Mouse (Mus musculus): ENCODE results near the gene Xpnpep3. TPM values are rescaled to one million over a fixed set of nuclear protein-coding genes. Genes with fewer than 3 reads are reported as not detected.
"Not testable (repeated sequence)": the region's sequence is repeated elsewhere in the genome, so short reads cannot be mapped to it uniquely, and the experiment has no call there.

Gene Xpnpep3
- polyA plus RNA-seq, 1 experiment, result 14.9 TPM

DNA sequence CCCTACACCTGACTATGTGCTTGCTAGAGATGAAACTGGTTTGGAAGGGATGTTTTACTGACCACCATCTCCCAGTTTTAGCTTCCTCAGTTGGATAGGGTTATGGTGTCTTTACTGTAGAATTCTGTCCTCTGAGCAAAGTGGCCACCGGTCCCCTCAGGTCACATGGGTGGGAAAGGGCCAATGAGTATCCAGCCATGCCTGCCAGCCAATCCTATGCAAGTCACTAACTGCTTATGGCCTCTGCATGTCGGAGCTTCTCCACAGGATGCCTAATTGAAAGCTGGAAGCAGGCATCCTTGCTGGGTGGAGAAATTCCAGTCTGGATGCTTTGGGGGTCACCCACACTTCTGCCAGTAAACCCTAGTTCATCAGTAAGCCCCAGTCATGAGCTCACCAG, 76.7 kb downstream of the Xpnpep3 start:
- no peaks in the 10 kb centered on the region for H3K27me3 ChIP-seq (ENCODE audit: control insufficient read depth, insufficient read depth, low read length)
- no peak for TF ChIP-seq POLR2A (IDR thresholded peaks at IDR 0.05; ENCODE audit: control insufficient read depth, low read depth, low read length)
- TF ChIP-seq CTCF (IDR thresholded peaks at IDR 0.05; ENCODE audit: control insufficient read depth, insufficient read depth, insufficient replicate concordance, low read depth, low read length), result no peak
- H3K27ac ChIP-seq (ENCODE audit: control insufficient read depth, insufficient read depth, low read depth, low read length), result no peak overlapping the region
- H3K36me3 ChIP-seq (ENCODE audit: control insufficient read depth, insufficient read depth, low read length), result no peaks in the 10 kb centered on the region
- peaks cover 12% of the 10 kb centered on the region for H3K4me1 ChIP-seq (ENCODE audit: control insufficient read depth, insufficient read depth, low read length)
- H3K4me3 ChIP-seq (ENCODE audit: control insufficient read depth, low read depth, low read length), result no peak overlapping the region

DNA sequence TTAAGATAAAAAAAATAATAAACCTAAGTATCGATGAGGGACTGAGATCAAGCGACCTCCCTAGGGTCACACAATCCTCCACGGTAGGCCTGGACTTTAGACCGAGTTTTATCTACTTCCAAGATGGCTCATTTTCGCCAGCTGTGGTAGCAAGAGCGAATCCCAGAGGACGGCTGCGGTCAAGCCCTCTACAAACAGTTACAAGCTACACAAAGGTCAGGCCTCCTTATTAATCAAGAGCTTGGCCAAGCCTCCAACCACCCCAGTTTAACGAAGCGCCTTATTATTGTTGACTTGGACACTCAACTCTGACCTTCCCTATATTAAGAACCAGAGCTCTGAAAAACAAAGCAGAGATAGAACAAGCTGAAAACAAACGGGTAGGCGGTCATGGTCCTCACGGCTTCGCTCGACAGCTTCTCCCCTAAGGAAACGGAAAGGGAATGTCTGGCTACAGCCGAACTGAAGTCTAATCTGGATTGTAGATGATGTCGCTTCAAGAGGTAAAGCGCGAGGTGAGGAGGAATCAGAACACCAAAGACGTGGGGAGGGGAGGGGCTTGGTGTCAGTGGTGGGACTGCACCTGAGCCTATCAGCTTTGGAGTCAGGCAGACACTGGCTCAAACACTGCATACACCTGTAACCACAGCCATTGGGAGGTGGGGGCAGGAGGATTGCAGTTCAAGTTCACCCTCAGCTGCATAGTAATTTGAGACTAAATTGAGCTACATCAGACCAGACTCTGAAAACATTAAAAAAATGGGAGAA, 79.7 kb downstream of the Xpnpep3 start:
- H3K4me1 ChIP-seq (ENCODE audit: control insufficient read depth, insufficient read depth, low read length), result peaks cover 12% of the 10 kb centered on the region
- H3K36me3 ChIP-seq (ENCODE audit: control insufficient read depth, insufficient read depth, low read length), result no peaks in the 10 kb centered on the region
- TF ChIP-seq POLR2A (IDR thresholded peaks at IDR 0.05; ENCODE audit: control insufficient read depth, low read depth, low read length) (no peak), CTCF (IDR thresholded peaks at IDR 0.05; ENCODE audit: control insufficient read depth, insufficient read depth, insufficient replicate concordance, low read depth, low read length) (no peak)
- H3K27ac ChIP-seq (ENCODE audit: control insufficient read depth, insufficient read depth, low read depth, low read length), result no peak overlapping the region
- peak overlapping the region; percentile 2 for H3K4me3 ChIP-seq (ENCODE audit: control insufficient read depth, low read depth, low read length)
- H3K27me3 ChIP-seq (ENCODE audit: control insufficient read depth, insufficient read depth, low read length), result no peaks in the 10 kb centered on the region

DNA sequence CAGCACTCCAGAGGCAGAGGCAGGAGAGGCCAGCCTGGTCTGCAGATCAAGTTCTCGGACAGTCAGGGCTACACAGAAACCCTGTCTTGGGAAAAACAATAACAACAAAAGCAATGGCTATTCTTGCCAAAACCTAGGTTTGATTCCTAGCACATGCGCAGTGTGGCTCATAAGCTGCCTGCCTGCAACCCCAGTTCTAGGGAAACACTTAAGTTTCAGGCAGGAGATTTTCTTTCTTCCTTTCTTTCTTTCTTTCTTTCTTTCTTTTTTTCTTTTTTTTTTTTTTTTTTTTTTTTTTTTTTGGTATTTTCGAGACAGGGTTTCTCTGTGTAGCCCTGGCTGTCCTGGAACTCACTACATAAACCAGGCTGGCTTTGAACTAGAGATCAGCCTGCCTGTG, 80.3 kb downstream of the Xpnpep3 start:
- H3K4me3 ChIP-seq (ENCODE audit: control insufficient read depth, low read depth, low read length); H3K36me3 ChIP-seq (ENCODE audit: control insufficient read depth, insufficient read depth, low read length); H3K27me3 ChIP-seq (ENCODE audit: control insufficient read depth, insufficient read depth, low read length); H3K27ac ChIP-seq (ENCODE audit: control insufficient read depth, insufficient read depth, low read depth, low read length): not testable (repeated sequence)
- H3K4me1 ChIP-seq (ENCODE audit: control insufficient read depth, insufficient read depth, low read length), result peaks cover 12% of the 10 kb centered on the region

DNA sequence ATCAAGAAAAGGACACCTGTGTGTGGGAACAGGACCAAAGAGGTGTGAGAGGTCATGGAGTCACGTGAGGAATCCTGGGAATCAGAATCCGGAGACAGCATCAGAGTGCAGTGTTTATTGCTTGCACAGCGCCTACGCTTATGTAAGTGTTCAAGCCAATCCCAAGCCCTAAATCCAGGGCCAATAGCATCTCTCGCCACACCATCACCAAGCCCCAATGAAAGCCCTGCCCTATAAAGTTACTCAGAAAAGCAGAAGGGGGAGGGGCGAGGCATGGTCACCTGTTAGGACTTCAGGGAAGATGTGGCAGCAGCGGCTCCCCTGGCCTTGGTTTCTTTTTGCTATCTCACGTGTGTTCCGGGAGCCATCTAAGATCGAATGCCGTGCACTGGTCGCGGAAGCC, 81.0 kb downstream of the Xpnpep3 start:
- TF ChIP-seq POLR2A (IDR thresholded peaks at IDR 0.05; ENCODE audit: control insufficient read depth, low read depth, low read length) (no peak), CTCF (IDR thresholded peaks at IDR 0.05; ENCODE audit: control insufficient read depth, insufficient read depth, insufficient replicate concordance, low read depth, low read length) (no peak)
- Histone ChIP-seq H3K4me1 (ENCODE audit: control insufficient read depth, insufficient read depth, low read length) (peaks cover 12% of the 10 kb centered on the region), H3K27me3 (ENCODE audit: control insufficient read depth, insufficient read depth, low read length) (no peaks in the 10 kb centered on the region), H3K36me3 (ENCODE audit: control insufficient read depth, insufficient read depth, low read length) (no peaks in the 10 kb centered on the region), H3K27ac (ENCODE audit: control insufficient read depth, insufficient read depth, low read depth, low read length) (no peak overlapping the region), H3K4me3 (ENCODE audit: control insufficient read depth, low read depth, low read length) (peak overlapping the region; percentile 59)

DNA sequence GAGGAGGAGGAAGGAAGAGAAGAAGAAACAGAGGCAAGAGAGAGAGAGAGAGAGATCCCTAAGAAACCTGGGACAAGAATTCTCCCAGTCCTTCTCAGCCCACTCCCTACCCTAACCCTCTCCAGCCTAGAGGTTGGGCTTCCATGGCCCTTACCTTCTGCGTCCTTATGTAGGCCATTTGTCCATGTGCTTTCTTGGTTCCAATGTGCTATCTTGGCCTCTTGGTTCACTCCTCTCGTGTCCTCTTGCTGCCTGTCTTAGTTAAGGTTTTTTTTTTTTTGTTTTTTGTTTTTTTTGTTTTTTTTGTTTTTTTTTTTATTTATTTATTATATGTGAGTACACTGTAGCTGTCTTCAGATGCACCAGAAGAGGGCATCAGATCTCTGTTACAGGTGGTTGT, 83.0 kb downstream of the Xpnpep3 start:
- H3K4me1 ChIP-seq (ENCODE audit: control insufficient read depth, insufficient read depth, low read length), result peaks cover 9% of the 10 kb centered on the region

DNA sequence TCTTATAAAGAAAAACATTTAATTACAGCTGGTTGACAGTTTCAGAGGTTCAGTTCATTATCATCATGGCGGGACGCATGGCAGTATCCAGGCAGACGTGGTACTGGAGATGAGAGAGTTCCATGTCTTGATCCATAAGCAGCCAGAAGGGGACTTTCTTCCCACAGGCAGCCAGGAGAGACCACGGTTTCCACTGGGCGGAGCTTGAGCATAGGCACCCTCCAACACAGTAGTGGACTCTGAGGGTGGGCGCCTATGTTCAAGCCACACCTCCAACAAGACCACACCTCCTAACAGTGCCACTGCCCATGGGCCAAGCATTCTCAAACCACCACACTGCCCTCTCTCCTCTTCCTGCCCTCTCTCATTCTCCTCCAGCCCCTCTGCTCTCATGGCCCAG, 83.8 kb downstream of the Xpnpep3 start:
- Histone ChIP-seq H3K4me1 (ENCODE audit: control insufficient read depth, insufficient read depth, low read length) (peaks cover 9% of the 10 kb centered on the region), H3K4me3 (ENCODE audit: control insufficient read depth, low read depth, low read length) (no peak overlapping the region), H3K27me3 (ENCODE audit: control insufficient read depth, insufficient read depth, low read length) (no peaks in the 10 kb centered on the region), H3K36me3 (ENCODE audit: control insufficient read depth, insufficient read depth, low read length) (no peaks in the 10 kb centered on the region), H3K27ac (ENCODE audit: control insufficient read depth, insufficient read depth, low read depth, low read length) (no peak overlapping the region)
- no peak for TF ChIP-seq CTCF (IDR thresholded peaks at IDR 0.05; ENCODE audit: control insufficient read depth, insufficient read depth, insufficient replicate concordance, low read depth, low read length)
- TF ChIP-seq POLR2A (IDR thresholded peaks at IDR 0.05; ENCODE audit: control insufficient read depth, low read depth, low read length), result no peak

More for the DNA sequence above, 83.0 kb downstream of the Xpnpep3 start:
- no peak overlapping the region for H3K27ac ChIP-seq (ENCODE audit: control insufficient read depth, insufficient read depth, low read depth, low read length)
- no peak overlapping the region for H3K4me3 ChIP-seq (ENCODE audit: control insufficient read depth, low read depth, low read length)
- H3K36me3 ChIP-seq (ENCODE audit: control insufficient read depth, insufficient read depth, low read length), result no peaks in the 10 kb centered on the region
- H3K27me3 ChIP-seq (ENCODE audit: control insufficient read depth, insufficient read depth, low read length), result no peaks in the 10 kb centered on the region
- TF ChIP-seq POLR2A (IDR thresholded peaks at IDR 0.05; ENCODE audit: control insufficient read depth, low read depth, low read length), result no peak
- no peak for TF ChIP-seq CTCF (IDR thresholded peaks at IDR 0.05; ENCODE audit: control insufficient read depth, insufficient read depth, insufficient replicate concordance, low read depth, low read length)

DNA sequence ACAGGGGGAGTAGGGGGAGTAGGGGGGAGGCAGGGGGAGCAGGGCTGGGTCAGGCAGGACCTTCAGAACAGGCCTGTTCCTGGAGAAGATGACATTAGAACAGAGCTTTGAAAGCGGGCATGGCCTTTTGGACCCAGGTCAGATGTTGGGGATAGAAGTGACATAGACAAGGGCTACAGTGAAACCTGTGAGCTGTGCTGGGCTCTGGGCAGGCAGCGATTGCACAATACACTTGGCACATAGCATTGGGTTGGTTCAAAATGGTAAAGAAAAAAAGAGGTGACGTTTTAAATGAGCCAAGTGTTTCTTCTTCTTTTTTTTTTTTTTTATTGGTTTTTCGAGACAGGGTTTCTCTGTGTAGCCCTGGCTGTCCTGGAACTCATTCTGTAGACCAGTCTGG, 85.5 kb downstream of the Xpnpep3 start:
- Histone ChIP-seq H3K4me3 (ENCODE audit: control insufficient read depth, low read depth, low read length) (no peak overlapping the region), H3K4me1 (ENCODE audit: control insufficient read depth, insufficient read depth, low read length) (peaks cover 7% of the 10 kb centered on the region), H3K27ac (ENCODE audit: control insufficient read depth, insufficient read depth, low read depth, low read length) (no peak overlapping the region), H3K27me3 (ENCODE audit: control insufficient read depth, insufficient read depth, low read length) (no peaks in the 10 kb centered on the region), H3K36me3 (ENCODE audit: control insufficient read depth, insufficient read depth, low read length) (no peaks in the 10 kb centered on the region)
- TF ChIP-seq CTCF (IDR thresholded peaks at IDR 0.05; ENCODE audit: control insufficient read depth, insufficient read depth, insufficient replicate concordance, low read depth, low read length) (no peak), POLR2A (IDR thresholded peaks at IDR 0.05; ENCODE audit: control insufficient read depth, low read depth, low read length) (no peak)

DNA sequence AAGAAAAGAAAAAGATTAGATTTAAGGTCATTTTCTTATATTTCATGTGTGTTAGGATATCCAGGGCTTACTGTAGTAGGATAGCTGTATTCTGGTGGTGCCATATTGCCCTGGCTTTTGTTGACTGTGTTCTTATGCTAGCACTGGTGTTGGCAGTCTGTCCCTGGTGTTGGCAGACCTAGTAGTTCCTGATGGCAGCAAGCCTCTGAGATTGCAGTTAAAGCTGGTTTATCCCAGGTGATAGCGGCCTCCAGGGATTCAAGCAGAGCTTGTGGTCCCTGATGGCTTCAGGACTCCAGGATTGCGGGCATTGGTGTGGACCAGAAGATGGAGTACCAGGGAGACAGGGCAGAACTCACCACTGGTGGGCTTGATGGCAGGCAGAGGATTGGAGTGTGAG, 103.5 kb downstream of the Xpnpep3 start:
- TF ChIP-seq CTCF (IDR thresholded peaks at IDR 0.05; ENCODE audit: control insufficient read depth, insufficient read depth, insufficient replicate concordance, low read depth, low read length) (no peak), POLR2A (IDR thresholded peaks at IDR 0.05; ENCODE audit: control insufficient read depth, low read depth, low read length) (no peak)
- no peak overlapping the region for H3K4me3 ChIP-seq (ENCODE audit: control insufficient read depth, low read depth, low read length)
- H3K36me3 ChIP-seq (ENCODE audit: control insufficient read depth, insufficient read depth, low read length), result no peaks in the 10 kb centered on the region
- no peaks in the 10 kb centered on the region for H3K4me1 ChIP-seq (ENCODE audit: control insufficient read depth, insufficient read depth, low read length)
- H3K27ac ChIP-seq (ENCODE audit: control insufficient read depth, insufficient read depth, low read depth, low read length), result no peak overlapping the region
- H3K27me3 ChIP-seq (ENCODE audit: control insufficient read depth, insufficient read depth, low read length), result no peaks in the 10 kb centered on the region
